Comparison of ENCODE assay signal across 19 mouse cellular contexts in the genomic region with DNA sequence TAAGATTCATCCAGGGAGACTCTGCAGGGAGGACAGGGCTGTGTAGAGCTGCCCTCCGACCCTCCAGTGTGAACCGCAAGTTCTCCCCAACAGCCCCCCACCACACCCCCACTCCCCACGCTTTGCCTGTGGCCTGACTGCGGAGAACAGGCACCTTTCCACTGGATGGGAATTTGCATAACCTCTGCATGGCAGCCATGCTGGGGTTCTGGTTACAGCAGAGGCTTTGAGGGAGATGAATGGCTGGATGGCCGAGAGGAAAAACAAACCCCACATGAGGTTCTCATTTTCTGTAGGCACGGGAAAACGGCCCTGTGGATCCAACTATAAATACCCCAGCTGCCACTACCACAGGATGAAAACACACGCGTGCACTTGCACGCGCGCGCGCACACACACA. TPM values are rescaled to one million over a fixed set of nuclear protein-coding genes. Genes with fewer than 3 reads are reported as not detected.
DNase-seq lines count a peak whose midpoint lies in the region; ATAC-seq lines count a peak whose summit lies in the region.
"Had no signal": no experiment of that assay in that cellular context is flagged by ENCODE, and none has a peak within 500 bp of the region (broad histone marks: within the 10 kb centered on the region; RNA-seq: fewer than 3 reads in every experiment).

No protein-coding gene starts in this region.

- H3K4me2 ChIP-seq in kidney, embryonic 14.5 days (replicated peaks; ENCODE audit: low read depth, low read length), result no peak overlapping the region
- H3K4me2 ChIP-seq in embryonic facial prominence, embryonic 12.5 days (replicated peaks), result peak overlapping the region; percentile 26
- no peak overlapping the region for H3K4me2 ChIP-seq in neural tube, embryonic 12.5 days (replicated peaks)
- H3K4me2 ChIP-seq: liver, embryonic 12.5 days; midbrain, embryonic 11.5 days; neural tube, embryonic 13.5 days had no signal

- intact Hi-C loops in left cerebral cortex, postnatal 4 days (cut with DNase I), result no loop called here

- H3K36me3 ChIP-seq in kidney, embryonic 14.5 days (ENCODE audit: control insufficient read depth, insufficient read depth, low read length), result no peaks in the 10 kb centered on the region
- no peaks in the 10 kb centered on the region; the same call in 1 of the 2 replicates for H3K36me3 ChIP-seq in embryonic facial prominence, embryonic 12.5 days
- H3K36me3 ChIP-seq in limb, embryonic 10.5 days, result peaks cover 18% of the 10 kb centered on the region
- no peaks in the 10 kb centered on the region for H3K36me3 ChIP-seq in neural tube, embryonic 12.5 days
- H3K36me3 ChIP-seq: liver, embryonic 12.5 days; neural tube, embryonic 13.5 days had no signal

- ATAC-seq in kidney, embryonic 14.5 days (ENCODE audit: low FRiP score, low TSS enrichment), result peak; percentile 32
- ATAC-seq in embryonic facial prominence, embryonic 12.5 days (ENCODE audit: insufficient number of reproducible peaks, insufficient read depth, low FRiP score, low TSS enrichment), result 0 out of 2 replicates have a peak, but pooled peaks have one; percentile 59
- ATAC-seq in neural tube, embryonic 12.5 days (ENCODE audit: low FRiP score, low read depth), result no peak
- ATAC-seq: liver, embryonic 12.5 days had no signal

- H3K4me3 ChIP-seq in kidney, embryonic 14.5 days (ENCODE audit: low read length), result no peak overlapping the region
- H3K4me3 ChIP-seq in embryonic facial prominence, embryonic 12.5 days, result no peak overlapping the region
- no peak overlapping the region for H3K4me3 ChIP-seq in limb, embryonic 10.5 days
- no peak overlapping the region for H3K4me3 ChIP-seq in neural tube, embryonic 12.5 days
- H3K4me3 ChIP-seq: liver, embryonic 12.5 days; neural tube, embryonic 13.5 days had no signal

- no peak for DNase-seq in kidney, postnatal 36 days
- DNase-seq in limb, embryonic 10.5 days (ENCODE audit: low spot score), result peak; percentile 41
- no peak for DNase-seq in layer of hippocampus, postnatal 36 days
- DNase-seq in left cerebral cortex, postnatal 4 days, result no peak
- DNase-seq: adrenal gland, adult 2 months; cerebellum, adult 9-11 months; gastrocnemius, postnatal 10 days; heart, adult 11 months; heart, postnatal 4 days; kidney, adult 18-20 months; kidney, postnatal 25 days; layer of hippocampus, adult 9-11 months; lung, adult 2 months had no signal

- no peaks in the 10 kb centered on the region for H3K9me3 ChIP-seq in kidney, embryonic 14.5 days (ENCODE audit: control insufficient read depth, low read length)
- H3K9me3 ChIP-seq in embryonic facial prominence, embryonic 12.5 days, result no peaks in the 10 kb centered on the region
- H3K9me3 ChIP-seq in limb, embryonic 10.5 days (replicated peaks), result no peaks in the 10 kb centered on the region
- no peaks in the 10 kb centered on the region for H3K9me3 ChIP-seq in neural tube, embryonic 12.5 days
- H3K9me3 ChIP-seq: liver, embryonic 12.5 days; neural tube, embryonic 13.5 days had no signal

- H3K27ac ChIP-seq in kidney, embryonic 14.5 days (ENCODE audit: low read depth, low read length), result no peak overlapping the region
- H3K27ac ChIP-seq in embryonic facial prominence, embryonic 12.5 days, result peak overlapping the region; percentile 90
- H3K27ac ChIP-seq in limb, embryonic 10.5 days, result peak overlapping the region; percentile 81
- H3K27ac ChIP-seq in neural tube, embryonic 12.5 days, result no peak overlapping the region
- H3K27ac ChIP-seq: liver, embryonic 12.5 days; neural tube, embryonic 13.5 days had no signal

- WGBS in kidney, embryonic 14.5 days, result 56% methylated on average over 14 of the region's 14 CpGs
- WGBS in embryonic facial prominence, embryonic 12.5 days, result 37% methylated on average over 14 of the region's 14 CpGs
- 61% methylated on average over 14 of the region's 14 CpGs for WGBS in limb, embryonic 10.5 days
- 66% methylated on average over 14 of the region's 14 CpGs for WGBS in neural tube, embryonic 12.5 days

- no peaks in the 10 kb centered on the region for H3K27me3 ChIP-seq in kidney, embryonic 14.5 days (ENCODE audit: control insufficient read depth, insufficient read depth, low read length)
- H3K27me3 ChIP-seq in embryonic facial prominence, embryonic 12.5 days, result no peaks in the 10 kb centered on the region
- H3K27me3 ChIP-seq in limb, embryonic 10.5 days (ENCODE audit: low read depth, poor library complexity, severe bottlenecking), result no peaks in the 10 kb centered on the region
- no peaks in the 10 kb centered on the region for H3K27me3 ChIP-seq in neural tube, embryonic 12.5 days (replicated peaks)
- H3K27me3 ChIP-seq: liver, embryonic 12.5 days; neural tube, embryonic 13.5 days had no signal

- H3K4me1 ChIP-seq in kidney, embryonic 14.5 days (ENCODE audit: control insufficient read depth, insufficient read depth, low read length), result peaks cover 16% of the 10 kb centered on the region
- H3K4me1 ChIP-seq in embryonic facial prominence, embryonic 12.5 days, result peaks cover 30% of the 10 kb centered on the region
- peaks cover 36% of the 10 kb centered on the region for H3K4me1 ChIP-seq in limb, embryonic 10.5 days
- peaks cover 26% of the 10 kb centered on the region for H3K4me1 ChIP-seq in neural tube, embryonic 12.5 days
- H3K4me1 ChIP-seq: liver, embryonic 12.5 days had no signal

- no peak overlapping the region for H3K9ac ChIP-seq in kidney, embryonic 14.5 days (ENCODE audit: low read depth, low read length)
- H3K9ac ChIP-seq in embryonic facial prominence, embryonic 12.5 days, result 0 out of 2 replicates have a peak overlapping the region, but pooled peaks have one; percentile 8
- peak overlapping the region; percentile 29; the same call in 1 of the 2 replicates for H3K9ac ChIP-seq in neural tube, embryonic 12.5 days
- H3K9ac ChIP-seq: liver, embryonic 12.5 days; neural tube, embryonic 13.5 days had no signal

RNA-seq across cellular contexts. Expression of gene Daam2, which starts 23.4 kb away (rescaled TPM):
- 4.7 and 7.9 TPM in 2 replicates for polyA plus RNA-seq in kidney, embryonic 14.5 days (2014; fragmentation: Nextera tagmentation; extraction: Ambion mirVana)
- polyA plus RNA-seq in embryonic facial prominence, embryonic 12.5 days (2016; fragmentation: Nextera tagmentation; extraction: Ambion mirVana), result 12.4 and 12.6 TPM in 2 replicates
- polyA plus RNA-seq in limb, embryonic 10.5 days (2016; fragmentation: Nextera tagmentation; extraction: Ambion mirVana), result 8.2 and 10.7 TPM in 2 replicates
- 5.7 and 6.5 TPM in 2 replicates for polyA plus RNA-seq in neural tube, embryonic 12.5 days (2016; fragmentation: Nextera tagmentation; extraction: Ambion mirVana)
- 10 to 100 TPM; 54.7 to 69.8 TPM for total RNA-seq in layer of hippocampus, postnatal 36 days (2021)
- total RNA-seq in left cerebral cortex, postnatal 4 days (2021), result 10 to 100 TPM; 14.0 to 15.8 TPM

Comparison
In these comparisons a context has a peak if more than half of its experiments do, and no peak if none do; other contexts are left out.
1. H3K27ac ChIP-seq: peak in embryonic facial prominence, embryonic 12.5 days (single experiment) and limb, embryonic 10.5 days (single experiment); none in kidney, embryonic 14.5 days (single experiment) and neural tube, embryonic 12.5 days (single experiment).